Mouse (Mus musculus): ENCODE measurements at regions not wholly inside any gene's neighbourhood (a gene's known extent, or its start where the extent isn't known, plus 50 kb on each side); places are given as distances from the start of the nearest gene placed in this dataset.

DNA sequence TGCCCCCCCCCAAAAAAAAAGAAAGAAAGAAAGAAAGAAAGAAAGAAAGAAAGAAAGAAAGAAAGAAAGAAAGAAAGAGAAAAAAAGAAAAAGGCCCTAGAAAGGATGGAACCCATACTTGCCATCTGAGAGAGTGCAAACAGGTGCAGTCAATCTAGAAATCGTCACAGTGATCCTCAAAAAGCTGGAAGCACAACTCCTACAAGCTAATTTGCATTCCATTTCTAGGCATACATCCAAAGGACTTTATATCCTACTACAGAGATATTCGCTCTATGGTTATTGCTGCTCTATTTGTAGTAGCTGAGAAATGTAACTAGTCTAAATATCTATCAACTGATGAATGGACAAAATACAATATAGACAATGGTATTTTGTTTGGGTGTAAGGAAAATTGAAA, 410.2 kb upstream of the Ctnnd2 start:
- no peak for DNase-seq (ENCODE audit: extremely low read depth, low read depth)

DNA sequence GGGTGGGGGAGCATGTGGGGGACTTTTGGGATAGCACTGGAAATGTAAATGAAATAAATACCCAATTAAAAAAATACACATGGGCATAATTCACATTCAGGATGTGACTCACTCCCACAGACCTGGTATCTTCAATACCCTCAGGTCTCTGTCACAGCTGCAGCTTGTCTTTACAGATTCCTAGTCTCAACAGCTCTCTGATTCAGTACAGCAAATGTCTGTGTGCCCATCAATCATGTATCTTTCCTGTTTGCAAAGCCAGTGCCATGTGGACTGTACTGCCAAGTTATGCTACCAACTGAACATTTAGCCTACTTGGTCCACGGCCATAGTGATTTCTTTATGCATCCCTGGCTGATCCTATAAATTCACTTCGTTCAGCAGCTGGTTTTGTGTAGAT, 396.0 kb upstream of the Ctnnd2 start:
- no peak for DNase-seq (ENCODE audit: extremely low read depth, low read depth)

DNA sequence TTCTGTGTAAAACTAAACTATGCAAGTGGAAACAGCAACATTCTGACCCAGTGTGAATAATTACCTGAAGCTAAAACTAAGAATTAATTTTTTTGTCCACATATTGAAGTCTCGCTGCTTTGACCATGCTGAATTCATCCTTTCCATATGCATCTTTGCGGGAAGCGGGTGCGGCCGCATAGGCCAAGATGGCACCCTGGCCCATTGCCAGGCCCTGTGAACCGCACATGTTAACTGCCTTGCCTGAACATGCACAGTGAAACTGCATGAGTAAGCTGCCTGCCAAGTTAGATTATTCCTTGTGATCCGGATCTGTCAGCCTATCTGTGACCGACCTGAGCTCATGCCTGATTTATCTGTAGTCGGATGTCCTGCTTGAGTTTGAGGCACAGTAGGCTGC, 373.8 kb upstream of the Ctnnd2 start:
- DNase-seq (ENCODE audit: extremely low read depth, low read depth) = no peak

DNA sequence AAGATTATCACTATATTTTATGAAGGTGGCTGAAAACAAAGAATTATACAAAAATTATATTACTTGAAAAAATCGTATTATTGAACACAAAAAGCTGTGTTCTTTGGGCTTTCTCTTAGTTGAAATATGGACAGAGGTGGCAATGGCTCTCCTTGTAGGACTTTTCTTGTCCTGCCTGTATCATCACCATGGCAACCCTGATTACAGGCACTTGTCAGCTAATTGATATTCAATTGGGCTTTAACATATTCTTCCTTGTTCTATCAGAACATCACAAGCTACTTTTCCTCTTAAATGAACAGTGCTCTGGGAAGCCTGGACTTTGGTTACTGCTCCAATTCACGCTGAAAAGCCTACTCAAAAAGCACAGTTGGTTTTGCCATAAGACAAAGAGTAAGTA, 349.1 kb upstream of the Ctnnd2 start:
- DNase-seq (ENCODE audit: extremely low read depth, low read depth) = no peak

DNA sequence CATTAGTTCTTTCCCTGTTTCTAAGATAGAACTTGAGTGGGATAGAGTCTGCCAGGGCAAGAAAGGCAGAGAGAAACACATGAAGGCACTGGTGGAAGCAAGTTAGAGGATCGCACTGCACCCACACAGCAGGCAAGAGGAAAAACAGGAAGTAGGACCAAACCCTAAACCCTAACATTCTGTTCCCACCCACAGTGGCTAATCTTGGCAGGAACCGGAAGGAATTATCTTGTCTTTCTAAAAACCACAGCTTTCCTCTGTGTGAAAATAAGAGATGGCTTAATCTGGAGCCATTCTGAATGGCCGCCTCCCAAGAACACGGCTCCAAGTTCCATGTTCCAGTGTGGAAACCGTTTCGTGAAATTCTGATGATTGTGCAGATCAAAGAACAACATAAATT, 348.2 kb upstream of the Ctnnd2 start:
- DNase-seq (ENCODE audit: extremely low read depth, low read depth) = peak; percentile 31

DNA sequence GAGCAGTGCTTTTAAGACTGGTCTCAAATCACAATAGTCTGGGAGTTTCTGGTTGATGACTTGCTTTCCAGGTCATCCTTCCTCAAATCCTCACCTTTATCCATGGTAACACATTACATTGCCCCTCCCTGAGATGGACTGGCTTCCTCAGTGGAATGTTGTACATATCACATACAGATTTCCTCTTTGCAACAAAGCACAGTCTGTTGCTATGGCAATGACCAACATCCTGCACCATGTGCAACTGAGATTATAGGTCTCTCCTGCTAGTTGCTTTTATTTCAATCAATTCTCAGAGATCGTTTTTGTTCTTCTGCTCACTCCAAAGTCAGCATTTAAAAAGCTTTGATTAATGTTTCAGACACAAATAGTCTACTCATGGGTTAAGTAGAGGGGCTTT, 344.3 kb upstream of the Ctnnd2 start:
- no peak for DNase-seq (ENCODE audit: extremely low read depth, low read depth)

DNA sequence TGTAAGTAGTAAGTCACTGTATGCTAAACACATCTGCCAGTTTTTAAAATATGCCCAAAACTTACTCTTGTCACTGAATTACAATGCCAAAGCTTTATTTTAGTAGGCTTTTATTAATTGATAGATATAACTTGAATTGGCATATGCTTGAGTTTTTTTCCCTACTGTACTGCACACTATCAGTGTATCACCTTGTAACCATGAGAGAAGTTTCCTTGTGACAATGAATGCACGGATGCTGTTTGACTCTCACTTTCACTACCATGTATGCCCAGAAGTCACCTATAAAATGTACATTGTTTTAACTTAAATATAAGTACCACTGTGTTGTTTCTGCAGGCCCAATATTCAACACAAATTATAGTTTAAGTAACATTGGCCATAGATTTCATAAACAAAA, 343.8 kb upstream of the Ctnnd2 start:
- no peak for DNase-seq (ENCODE audit: extremely low read depth, low read depth)
